Mouse (Mus musculus) cerebellum, adult 9-10 months (tissue): Measurements from ENCODE around the gene Anks1.

Source experiments
- DNase-seq: peaks from one replicate; pipeline ENCODE4 v3.0.0; 2022

Gene Anks1

GRCm38 (mm10) chr17:28005393-28005792 lies 96.3 kb downstream of the Anks1 start:
- DNase-seq: no peak

- DNase-seq: no peak
These were observed 97.1 kb downstream of the Anks1 start for GRCm38 (mm10) chr17:28006208-28006607.

- no peak for DNase-seq
These were observed 97.5 kb downstream of the Anks1 start for GRCm38 (mm10) chr17:28006611-28007010.

- DNase-seq: no peak
These were observed 98.2 kb downstream of the Anks1 start for GRCm38 (mm10) chr17:28007179-28007811.

GRCm38 (mm10) chr17:28007857-28008564 lies 98.9 kb downstream of the Anks1 start:
- no peak for DNase-seq

GRCm38 (mm10) chr17:28008565-28008981 lies 99.5 kb downstream of the Anks1 start:
- no peak for DNase-seq

- DNase-seq: no peak
These were observed 100.1 kb downstream of the Anks1 start for GRCm38 (mm10) chr17:28009066-28009715.

- DNase-seq: no peak
These were observed 100.6 kb downstream of the Anks1 start for GRCm38 (mm10) chr17:28009716-28010114.

GRCm38 (mm10) chr17:28010925-28011324 lies 101.8 kb downstream of the Anks1 start:
- DNase-seq: no peak

- no peak for DNase-seq
These were observed 103.7 kb downstream of the Anks1 start for GRCm38 (mm10) chr17:28012851-28013250.

GRCm38 (mm10) chr17:28013259-28013875 lies 104.3 kb downstream of the Anks1 start:
- no peak for DNase-seq

GRCm38 (mm10) chr17:28014449-28014848 lies 105.3 kb downstream of the Anks1 start:
- no peak for DNase-seq

- DNase-seq: no peak
These were observed 106.1 kb downstream of the Anks1 start for GRCm38 (mm10) chr17:28015068-28015730.

GRCm38 (mm10) chr17:28016056-28016797 lies 107.1 kb downstream of the Anks1 start:
- peak; percentile 79 for DNase-seq

- no peak for DNase-seq
These were observed 109.2 kb downstream of the Anks1 start for GRCm38 (mm10) chr17:28018344-28018743.

- DNase-seq: peak; percentile 52
These were observed 109.7 kb downstream of the Anks1 start for GRCm38 (mm10) chr17:28018776-28019175.

GRCm38 (mm10) chr17:28019785-28020696 lies 110.9 kb downstream of the Anks1 start:
- DNase-seq: no peak

- no peak for DNase-seq
These were observed 112.8 kb downstream of the Anks1 start for GRCm38 (mm10) chr17:28021911-28022310.

GRCm38 (mm10) chr17:28022854-28023655 lies 113.9 kb downstream of the Anks1 start:
- DNase-seq: peak; percentile 73

GRCm38 (mm10) chr17:28025541-28025961 lies 116.4 kb downstream of the Anks1 start:
- no peak for DNase-seq
